Mouse (Mus musculus): ENCODE results near the gene Unc13b. TPM values are rescaled to one million over a fixed set of nuclear protein-coding genes. Genes with fewer than 3 reads are reported as not detected.

The Unc13b gene
- 12.1 and 13.9 TPM in 2 replicates for total RNA-seq (2021)
- long read RNA-seq, experiment 1, full-length matches to known transcripts: 2 of 3 reads
- long read RNA-seq, experiment 1, partial matches to known transcripts: 1 of 3 reads
- long read RNA-seq, experiment 1, other reads (novel, unspliced or antisense): 0 of 3 reads
- long read RNA-seq, experiment 2, partial matches to known transcripts: 0 of 3 reads
- long read RNA-seq, experiment 2, other reads (novel, unspliced or antisense): 3 of 3 reads

GRCm38 (mm10) chr4:43058753-43059654, at the start of gene Unc13b:
Gene Unc13b (plus strand): TSS chr4:43058953.
- DNase-seq: peak; percentile 97

- DNase-seq: peak; percentile 91
These were observed 48.4 kb upstream of the Unc13b start, which contains the start of gene Fancg for GRCm38 (mm10) chr4:43010161-43011038. Gene Fancg (minus strand): TSS chr4:43010506.

- DNase-seq: no peak
These were observed 46.7 kb upstream of the Unc13b start for GRCm38 (mm10) chr4:43012091-43012490.

- DNase-seq: peak; percentile 48
These were observed 40.6 kb upstream of the Unc13b start for GRCm38 (mm10) chr4:43018156-43018555.

GRCm38 (mm10) chr4:43019176-43019575, 39.6 kb upstream of the Unc13b start:
- no peak for DNase-seq

- DNase-seq: no peak
These were observed 38.9 kb upstream of the Unc13b start for GRCm38 (mm10) chr4:43019641-43020465.

GRCm38 (mm10) chr4:43020876-43021275, 37.9 kb upstream of the Unc13b start:
- no peak for DNase-seq

GRCm38 (mm10) chr4:43021341-43021740, 37.4 kb upstream of the Unc13b start:
- DNase-seq: no peak

GRCm38 (mm10) chr4:43024673-43025072, 34.1 kb upstream of the Unc13b start:
- DNase-seq: no peak

- peak; percentile 96 for DNase-seq
These were observed 33.4 kb upstream of the Unc13b start, which contains the start of gene Pigo for GRCm38 (mm10) chr4:43025084-43025960. Gene Pigo (minus strand): TSS chr4:43025819.

- peak; percentile 72 for DNase-seq
These were observed 29.6 kb upstream of the Unc13b start for GRCm38 (mm10) chr4:43029121-43029520.

- DNase-seq: no peak
These were observed 29.0 kb upstream of the Unc13b start for GRCm38 (mm10) chr4:43029749-43030148.

GRCm38 (mm10) chr4:43030352-43030751, 28.4 kb upstream of the Unc13b start:
- DNase-seq: no peak

GRCm38 (mm10) chr4:43030780-43031230, 27.9 kb upstream of the Unc13b start:
- DNase-seq: no peak

GRCm38 (mm10) chr4:43031237-43031995, 27.3 kb upstream of the Unc13b start, which contains the start of gene Stoml2:
Gene Stoml2 (minus strand): TSS chr4:43031710.
- peak; percentile 96 for DNase-seq

GRCm38 (mm10) chr4:43032501-43032900, 26.3 kb upstream of the Unc13b start:
- no peak for DNase-seq

- DNase-seq: no peak
These were observed 25.3 kb upstream of the Unc13b start for GRCm38 (mm10) chr4:43033481-43033880.

- DNase-seq: no peak
These were observed 22.9 kb upstream of the Unc13b start for GRCm38 (mm10) chr4:43035851-43036250.

GRCm38 (mm10) chr4:43036356-43036755, 22.4 kb upstream of the Unc13b start:
- DNase-seq: no peak

Measured in adrenal gland, postnatal 14 days (tissue).